Mouse (Mus musculus) gastrocnemius, adult 18-20 months (tissue): ENCODE measurements around the gene Nipal1. TPM values are rescaled to one million over a fixed set of nuclear protein-coding genes. Genes with fewer than 3 reads are reported as not detected.

Experiments
- DNase-seq: peaks from one replicate; pipeline ENCODE4 v3.0.0; 2021; ENCODE audit warnings: low spot score
- total RNA-seq, 2 experiments: library from RNA; stranded (reverse); gene quantifications; 2 replicates each; pipeline ENCODE4 v1.2.3; 2021

Gene Nipal1
- total RNA-seq, 2 experiments from 2014 or later, result 0.05 TPM; not detected in 1

GRCm38 (mm10) chr5:72664854-72665253 lies 17.3 kb downstream of the Nipal1 start:
- DNase-seq, result no peak

GRCm38 (mm10) chr5:72665281-72665680 lies 17.7 kb downstream of the Nipal1 start:
- DNase-seq, result peak; percentile 41

- DNase-seq, result no peak
These were observed 18.8 kb downstream of the Nipal1 start for GRCm38 (mm10) chr5:72666428-72666827.

DNA sequence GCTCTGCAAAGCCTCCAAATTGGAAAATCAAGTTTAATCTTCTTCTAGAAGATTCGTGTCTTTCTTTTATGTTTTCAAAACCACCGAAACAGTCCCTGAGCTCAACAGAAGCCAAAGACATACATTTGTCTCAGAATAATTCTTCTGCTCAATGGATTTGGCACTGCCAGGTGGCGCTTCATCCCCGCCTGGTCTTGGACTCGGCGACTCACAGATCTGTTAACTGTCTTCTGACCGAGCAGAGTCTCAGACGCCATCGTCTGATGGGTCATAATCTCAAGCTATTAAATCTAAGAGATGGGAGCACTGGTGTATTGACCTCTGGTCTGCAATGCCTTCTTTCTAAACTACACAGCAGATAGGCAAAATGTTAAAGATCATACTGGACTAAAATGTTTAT lies 20.8 kb downstream of the Nipal1 start:
- DNase-seq, result no peak

DNA sequence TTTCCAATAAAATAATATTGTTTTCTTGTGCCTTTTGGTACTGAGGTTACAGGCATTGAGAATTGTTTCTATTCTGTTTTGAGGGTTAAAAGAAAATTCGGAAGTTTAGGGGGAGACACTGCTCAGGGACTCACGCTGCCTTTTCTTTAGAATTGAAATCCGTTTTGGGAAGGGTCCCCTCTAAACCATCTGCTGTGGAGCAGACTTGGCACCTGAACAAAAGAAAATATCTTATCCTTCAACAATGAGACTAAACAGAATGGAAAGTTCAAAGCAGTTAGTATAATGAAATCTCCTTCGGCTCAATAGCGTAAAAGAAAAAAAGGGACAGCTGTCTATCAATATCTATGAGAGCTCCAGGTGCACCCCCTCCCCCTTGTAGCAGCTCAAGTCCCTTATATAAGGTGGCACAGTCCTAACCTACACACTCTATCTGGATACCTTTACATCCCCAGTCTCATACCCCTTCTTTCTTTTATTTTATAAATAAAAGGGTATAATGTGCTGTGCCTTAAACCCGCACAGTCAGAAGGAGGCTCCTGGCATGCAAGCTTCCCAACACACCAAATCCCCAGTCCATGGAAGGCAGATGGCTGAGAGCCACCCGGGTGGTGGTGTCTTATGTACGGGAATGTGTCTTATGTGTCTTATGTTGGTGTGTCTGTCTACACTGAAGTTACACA lies 23.6 kb downstream of the Nipal1 start:
- DNase-seq, result no peak

DNA sequence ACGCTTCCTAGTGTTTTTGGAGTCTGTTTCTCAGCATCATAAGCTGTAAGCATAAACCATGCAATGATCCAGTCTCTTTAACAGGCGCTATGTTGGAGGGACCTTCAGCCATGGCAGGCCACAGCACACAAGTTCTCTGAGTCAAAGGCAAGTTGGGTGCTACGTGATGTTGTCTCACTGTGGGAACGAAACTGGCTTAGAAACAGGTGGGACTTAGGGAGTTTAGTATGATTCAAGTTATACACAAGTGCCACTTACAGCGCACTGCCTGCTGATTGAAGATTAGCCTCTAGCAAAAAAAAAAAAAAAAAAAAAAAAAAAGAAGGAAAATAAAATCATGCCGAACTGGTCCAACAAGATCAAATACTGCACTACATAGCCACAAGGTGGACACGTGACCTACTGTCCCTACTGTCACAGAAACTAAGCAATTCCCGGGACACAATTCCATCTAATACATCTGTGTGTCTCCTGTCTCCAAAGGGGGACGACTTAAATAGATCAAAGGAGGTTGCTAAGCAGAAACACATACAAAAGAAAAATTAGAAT lies 27.5 kb downstream of the Nipal1 start:
- no peak for DNase-seq

DNA sequence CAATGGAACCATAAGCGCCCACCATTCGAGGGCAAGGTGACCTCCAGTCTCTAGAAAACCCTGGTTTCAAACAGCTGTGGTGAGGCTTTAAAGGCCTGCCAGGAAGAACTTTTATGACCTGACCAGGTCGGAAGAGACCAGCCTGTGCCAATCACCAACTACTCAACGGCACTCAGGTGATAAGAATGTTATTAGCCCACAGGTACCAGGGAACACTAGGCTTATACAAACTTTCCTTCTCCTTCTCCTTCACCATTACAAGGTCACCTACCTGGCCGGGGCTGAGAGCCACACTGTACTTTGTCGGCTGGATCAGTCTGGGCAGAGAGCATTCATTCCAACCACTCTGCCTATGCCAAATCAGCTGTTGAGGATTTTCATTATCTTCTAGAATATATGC lies 33.9 kb downstream of the Nipal1 start:
- no peak for DNase-seq

GRCm38 (mm10) chr5:72689556-72689955 lies 42.0 kb downstream of the Nipal1 start:
- DNase-seq, result no peak

DNA sequence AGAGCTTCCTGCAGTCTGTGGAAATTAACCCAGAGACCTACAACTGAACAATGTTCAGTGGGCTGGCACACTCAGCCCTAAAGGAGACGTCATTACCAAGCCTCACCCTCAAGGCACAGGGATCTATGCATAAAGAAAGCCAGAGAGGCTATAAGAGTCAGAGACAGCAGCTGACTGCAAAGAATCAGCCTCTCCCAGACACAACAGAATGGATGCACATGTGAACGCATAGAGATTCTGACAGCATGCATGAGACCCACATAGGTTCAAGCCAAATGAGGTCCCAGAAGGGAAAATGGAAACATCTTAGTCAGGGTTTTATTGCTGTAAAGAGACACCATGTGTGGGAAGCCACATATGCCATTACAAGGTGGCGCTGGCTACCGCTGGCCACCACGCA lies 42.9 kb downstream of the Nipal1 start:
- DNase-seq, result no peak

- DNase-seq, result no peak
These were observed 47.1 kb downstream of the Nipal1 start for GRCm38 (mm10) chr5:72694684-72695083.

DNA sequence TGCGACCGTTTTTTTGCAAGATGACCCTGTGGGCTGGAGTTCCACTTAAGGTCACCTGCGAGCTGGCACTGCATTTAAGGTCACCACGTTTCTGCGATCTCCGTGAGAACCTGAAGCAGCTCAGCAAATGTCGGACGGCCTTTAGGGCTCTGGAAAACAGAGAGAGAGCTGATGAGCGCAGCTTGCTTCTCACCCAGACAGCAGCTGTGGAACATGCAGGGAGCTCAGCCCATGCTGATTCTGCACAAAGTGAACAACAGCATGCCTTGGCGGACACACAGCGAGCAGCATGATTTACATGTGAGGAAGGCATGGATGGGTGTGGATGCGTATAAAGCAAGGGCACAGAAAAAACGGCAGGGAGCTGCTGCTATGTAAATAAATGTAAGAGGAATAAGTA lies 48.9 kb downstream of the Nipal1 start:
- no peak for DNase-seq

GRCm38 (mm10) chr5:72698343-72698742 lies 50.7 kb downstream of the Nipal1 start:
- DNase-seq, result no peak

DNA sequence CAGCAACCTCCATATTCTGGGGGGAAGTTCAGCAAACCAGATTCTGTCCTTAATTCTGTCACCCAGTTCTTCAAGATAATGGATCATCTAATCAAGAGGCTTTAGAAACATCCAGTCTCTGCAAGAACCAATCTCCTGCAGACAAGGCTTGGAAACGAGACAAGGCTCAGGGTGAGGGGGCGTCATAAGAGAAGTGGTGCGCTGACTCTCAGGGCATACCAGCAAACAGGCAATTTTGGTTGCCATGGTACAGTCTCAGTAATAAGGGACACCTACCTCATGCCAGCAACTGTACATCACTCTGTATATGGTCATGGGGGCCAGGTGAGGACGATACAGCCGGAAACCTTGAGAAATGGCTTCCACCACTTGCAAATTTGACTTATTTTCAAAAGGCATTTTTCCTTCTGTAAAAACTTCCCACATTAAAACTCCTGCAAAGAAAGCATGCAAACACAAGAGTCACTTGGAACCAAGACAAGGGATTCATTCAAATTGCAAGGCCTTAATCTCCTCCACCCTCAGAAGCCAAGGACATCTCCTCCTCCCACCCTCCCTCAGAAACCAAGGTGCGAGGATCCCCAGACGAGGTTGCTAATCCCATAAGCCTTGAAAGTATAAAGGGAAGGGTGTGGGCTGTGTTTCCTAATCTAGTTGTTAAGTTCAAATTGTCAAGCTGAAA lies 51.4 kb downstream of the Nipal1 start:
- DNase-seq, result no peak

GRCm38 (mm10) chr5:72699500-72699818 lies 51.9 kb downstream of the Nipal1 start:
- DNase-seq, result peak; percentile 9

- no peak for DNase-seq
These were observed 54.6 kb downstream of the Nipal1 start for GRCm38 (mm10) chr5:72702202-72702601.

GRCm38 (mm10) chr5:72706095-72706494 lies 58.5 kb downstream of the Nipal1 start:
- no peak for DNase-seq

GRCm38 (mm10) chr5:72706722-72707121 lies 59.1 kb downstream of the Nipal1 start:
- DNase-seq, result no peak

DNA sequence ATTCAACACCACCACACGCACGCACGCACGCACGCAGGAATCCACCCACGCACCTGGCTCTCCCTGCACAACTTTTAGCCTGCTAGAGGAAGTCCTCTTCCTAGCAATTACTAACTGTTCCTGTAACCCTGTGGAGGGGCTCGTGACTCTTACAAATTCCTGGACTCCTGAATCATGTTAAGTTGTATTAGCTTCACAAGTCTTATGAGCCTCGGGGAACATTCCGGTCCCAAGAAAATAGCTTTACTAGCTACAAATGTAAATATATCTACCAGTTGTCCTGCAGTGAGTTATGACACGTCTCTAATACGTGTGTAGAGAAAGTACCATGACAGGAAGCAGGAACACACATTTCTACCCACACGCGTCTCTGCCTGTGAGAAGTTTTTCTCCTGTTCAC lies 61.9 kb downstream of the Nipal1 start:
- DNase-seq, result no peak

- DNase-seq, result no peak
These were observed 62.4 kb downstream of the Nipal1 start for GRCm38 (mm10) chr5:72709976-72710375.

- DNase-seq, result peak; percentile 45
These were observed 63.1 kb downstream of the Nipal1 start for GRCm38 (mm10) chr5:72710572-72711278.

DNA sequence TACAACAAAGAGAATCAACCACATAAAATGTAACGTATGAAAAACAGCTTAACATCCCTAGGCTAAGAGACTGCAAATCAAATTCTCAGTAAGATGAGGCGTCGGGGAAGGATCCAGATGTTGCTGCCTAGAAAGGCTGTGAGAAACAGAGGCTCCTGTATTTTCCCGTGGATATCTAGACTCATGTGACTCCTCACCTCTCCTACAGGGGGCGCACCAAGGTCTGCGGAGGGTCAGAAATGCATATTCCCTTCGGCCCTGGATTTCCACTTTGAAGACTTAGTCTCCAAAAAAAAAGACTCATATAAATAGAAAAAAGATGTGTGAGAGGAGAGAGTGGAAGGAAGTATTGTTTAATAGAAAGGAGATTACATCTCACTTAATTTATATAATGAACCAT lies 73.0 kb downstream of the Nipal1 start:
- no peak for DNase-seq
